ENCODE assay signal across 9 mouse cellular contexts in the genomic region with DNA sequence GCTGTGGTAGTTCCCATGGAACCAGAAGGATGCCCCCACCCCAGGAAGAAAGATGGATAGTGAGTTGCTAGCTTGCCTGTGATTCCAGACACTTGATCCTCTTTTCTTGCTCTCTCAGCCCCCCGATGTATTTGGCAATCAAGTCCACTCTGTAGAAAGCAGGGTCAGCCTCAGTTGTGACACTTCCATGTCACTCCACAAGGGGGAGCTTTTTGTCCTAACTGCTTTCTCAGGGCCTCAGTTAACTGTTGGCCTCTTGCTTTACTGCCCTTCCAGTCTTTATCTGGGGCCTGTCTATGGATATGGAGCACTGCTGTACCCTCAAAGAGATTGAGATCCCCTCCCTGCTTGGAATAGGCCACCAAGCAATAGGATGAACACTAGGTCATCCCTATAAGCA. TPM values are rescaled to one million over a fixed set of nuclear protein-coding genes. Genes with fewer than 3 reads are reported as not detected.
DNase-seq lines count a peak whose midpoint lies in the region; ATAC-seq and TF ChIP-seq lines count a peak whose summit lies in the region.
"Had no signal": no experiment of that assay in that cellular context is flagged by ENCODE, and none has a peak within 500 bp of the region (broad histone marks: within the 10 kb centered on the region; RNA-seq: fewer than 3 reads in every experiment).

No protein-coding gene starts in this region.

- H3K27ac ChIP-seq in forebrain, postnatal 0 days (ENCODE audit: low read depth, low read length): no peak overlapping the region
- no peak overlapping the region for H3K27ac ChIP-seq in forebrain, embryonic 16.5 days (ENCODE audit: low read length)
- H3K27ac ChIP-seq in liver, embryonic 11.5 days (ENCODE audit: low read depth, low read length): no peak overlapping the region
- no peak overlapping the region for H3K27ac ChIP-seq in liver, postnatal 0 days (ENCODE audit: low read depth)
- no peak overlapping the region for H3K27ac ChIP-seq in heart, embryonic 11.5 days (ENCODE audit: low read depth, low read length)
- H3K27ac ChIP-seq: heart, embryonic 15.5 days had no signal

- no peak overlapping the region for H3K4me3 ChIP-seq in forebrain, postnatal 0 days (ENCODE audit: low read depth, low read length)
- no peak overlapping the region for H3K4me3 ChIP-seq in forebrain, embryonic 16.5 days (replicated peaks; ENCODE audit: low read length)
- H3K4me3 ChIP-seq in liver, embryonic 11.5 days (ENCODE audit: low read depth, low read length): no peak overlapping the region
- no peak overlapping the region for H3K4me3 ChIP-seq in liver, postnatal 0 days (ENCODE audit: low read depth, low read length)
- H3K4me3 ChIP-seq in heart, embryonic 11.5 days (ENCODE audit: low read depth, low read length): no peak overlapping the region
- H3K4me3 ChIP-seq: heart, embryonic 15.5 days had no signal

- TF ChIP-seq CTCF in forebrain, postnatal 0 days (IDR thresholded peaks at IDR 0.05; ENCODE audit: low read depth): peak; percentile 67
- TF ChIP-seq CTCF in liver, postnatal 0 days (IDR thresholded peaks at IDR 0.05; ENCODE audit: low read depth): peak; percentile 78

- no peak for ATAC-seq in forebrain, postnatal 0 days
- ATAC-seq in forebrain, embryonic 16.5 days: no peak
- no peak for ATAC-seq in liver, embryonic 11.5 days (replicated peaks; ENCODE audit: low FRiP score)
- ATAC-seq in liver, postnatal 0 days: no peak
- ATAC-seq in heart, embryonic 11.5 days (replicated peaks; ENCODE audit: insufficient number of reproducible peaks, low FRiP score, low TSS enrichment): no peak

- no peaks in the 10 kb centered on the region for H3K9me3 ChIP-seq in forebrain, postnatal 0 days (ENCODE audit: low read length)
- H3K9me3 ChIP-seq in forebrain, embryonic 16.5 days (ENCODE audit: control insufficient read depth, low read length): no peaks in the 10 kb centered on the region
- H3K9me3 ChIP-seq in liver, embryonic 11.5 days (ENCODE audit: control insufficient read depth, low read length): no peaks in the 10 kb centered on the region
- no peaks in the 10 kb centered on the region for H3K9me3 ChIP-seq in liver, postnatal 0 days (ENCODE audit: low read length)
- no peaks in the 10 kb centered on the region for H3K9me3 ChIP-seq in heart, embryonic 11.5 days (replicated peaks; ENCODE audit: control insufficient read depth, low read length)
- H3K9me3 ChIP-seq: heart, embryonic 15.5 days had no signal

- no peak overlapping the region for H3K4me2 ChIP-seq in forebrain, postnatal 0 days (ENCODE audit: low read depth)
- no peak overlapping the region for H3K4me2 ChIP-seq in forebrain, embryonic 16.5 days (ENCODE audit: low read length)
- H3K4me2 ChIP-seq in liver, embryonic 11.5 days: no peak overlapping the region
- no peak overlapping the region for H3K4me2 ChIP-seq in liver, postnatal 0 days (ENCODE audit: low read depth, low read length)
- no peak overlapping the region for H3K4me2 ChIP-seq in heart, embryonic 11.5 days
- H3K4me2 ChIP-seq: heart, embryonic 15.5 days had no signal

- peak; percentile 37 for DNase-seq in forebrain, postnatal 0 days
- peak; percentile 52 for DNase-seq in liver
- no peak for DNase-seq in liver, embryonic 11.5 days (ENCODE audit: low spot score)
- DNase-seq in adipocyte (ENCODE audit: low spot score): peak; percentile 36
- peak; percentile 67 for DNase-seq in liver, postnatal 0 days
- peak; percentile 55 for DNase-seq in thymus, postnatal 14 days

- H3K9ac ChIP-seq in forebrain, postnatal 0 days: no peak overlapping the region
- no peak overlapping the region for H3K9ac ChIP-seq in forebrain, embryonic 16.5 days (replicated peaks; ENCODE audit: low read depth, low read length)
- no peak overlapping the region for H3K9ac ChIP-seq in liver, embryonic 11.5 days (ENCODE audit: low read depth, low read length)
- no peak overlapping the region for H3K9ac ChIP-seq in liver, postnatal 0 days (replicated peaks)
- no peak overlapping the region for H3K9ac ChIP-seq in heart, embryonic 11.5 days (ENCODE audit: low read depth, low read length)
- H3K9ac ChIP-seq: heart, embryonic 15.5 days had no signal

- H3K36me3 ChIP-seq in forebrain, postnatal 0 days (ENCODE audit: insufficient read depth): no peaks in the 10 kb centered on the region
- no peaks in the 10 kb centered on the region for H3K36me3 ChIP-seq in forebrain, embryonic 16.5 days (ENCODE audit: control insufficient read depth, insufficient read depth)
- H3K36me3 ChIP-seq in liver, embryonic 11.5 days (ENCODE audit: control insufficient read depth, insufficient read depth, low read length): no peaks in the 10 kb centered on the region; the same call in 1 of the 2 replicates
- no peaks in the 10 kb centered on the region for H3K36me3 ChIP-seq in liver, postnatal 0 days (replicated peaks; ENCODE audit: insufficient read depth, low read length)
- H3K36me3 ChIP-seq in heart, embryonic 11.5 days (ENCODE audit: control insufficient read depth, insufficient read depth, low read length): peaks cover 2% of the 10 kb centered on the region

- H3K4me1 ChIP-seq in forebrain, postnatal 0 days (ENCODE audit: insufficient read depth): peaks cover 8% of the 10 kb centered on the region
- peaks cover 20% of the 10 kb centered on the region for H3K4me1 ChIP-seq in forebrain, embryonic 16.5 days (replicated peaks; ENCODE audit: control insufficient read depth, insufficient read depth, low read length)
- peaks cover 15% of the 10 kb centered on the region for H3K4me1 ChIP-seq in liver, embryonic 11.5 days (replicated peaks; ENCODE audit: control insufficient read depth, insufficient read depth, low read length)
- H3K4me1 ChIP-seq in liver, postnatal 0 days (ENCODE audit: insufficient read depth): peaks cover 17% of the 10 kb centered on the region
- peaks cover 15% of the 10 kb centered on the region for H3K4me1 ChIP-seq in heart, embryonic 11.5 days (ENCODE audit: control insufficient read depth, insufficient read depth, low read length)

- 85% methylated on average over 1 of the region's 1 CpGs for WGBS in forebrain, postnatal 0 days
- WGBS in forebrain, embryonic 16.5 days: 82% methylated on average over 1 of the region's 1 CpGs
- 59% methylated on average over 1 of the region's 1 CpGs for WGBS in liver, embryonic 11.5 days
- 50% methylated on average over 1 of the region's 1 CpGs for WGBS in liver, postnatal 0 days (ENCODE audit: insufficient replicate concordance)
- WGBS in heart, embryonic 11.5 days (ENCODE audit: insufficient replicate concordance): 73% methylated on average over 1 of the region's 1 CpGs

- H3K27me3 ChIP-seq in forebrain, postnatal 0 days (ENCODE audit: insufficient read depth, low read length): no peaks in the 10 kb centered on the region
- H3K27me3 ChIP-seq in forebrain, embryonic 16.5 days (replicated peaks; ENCODE audit: control insufficient read depth, insufficient read depth, low read length): no peaks in the 10 kb centered on the region
- H3K27me3 ChIP-seq in liver, embryonic 11.5 days (replicated peaks; ENCODE audit: control insufficient read depth, insufficient read depth, low read length): no peaks in the 10 kb centered on the region
- no peaks in the 10 kb centered on the region for H3K27me3 ChIP-seq in liver, postnatal 0 days (ENCODE audit: insufficient read depth, low read length)
- H3K27me3 ChIP-seq in heart, embryonic 11.5 days (ENCODE audit: control insufficient read depth, insufficient read depth, low read length): peaks cover 3% of the 10 kb centered on the region; the same call in 1 of the 2 replicates
- H3K27me3 ChIP-seq: heart, embryonic 15.5 days had no signal

- no peak for TF ChIP-seq EP300 in liver, postnatal 0 days (IDR thresholded peaks at IDR 0.05; ENCODE audit: low read depth)

RNA-seq across cellular contexts. Expression of gene Tssc4, which starts 4.0 kb away (rescaled TPM):
- total RNA-seq in forebrain, postnatal 0 days (2014; rRNA removed): 71.5 and 86.5 TPM in 2 replicates
- polyA plus RNA-seq in forebrain, postnatal 0 days (2015; fragmentation: Nextera tagmentation; extraction: Ambion mirVana): 91.8 and 101 TPM in 2 replicates
- 99.7 and 109 TPM in 2 replicates for polyA plus RNA-seq in forebrain, embryonic 16.5 days (2015; fragmentation: Nextera tagmentation; extraction: Ambion mirVana)
- 48.9 and 52.2 TPM in 2 replicates for polyA plus RNA-seq in liver, embryonic 11.5 days (2014; fragmentation: Nextera tagmentation; extraction: Ambion mirVana)
- polyA plus RNA-seq in liver, postnatal 0 days (2015; fragmentation: Nextera tagmentation; extraction: Ambion mirVana): 24.1 and 25.2 TPM in 2 replicates
- polyA plus RNA-seq in heart, embryonic 11.5 days (2014; fragmentation: Nextera tagmentation; extraction: Ambion mirVana): 36.2 and 48.4 TPM in 2 replicates

RNA-seq across cellular contexts. Expression of gene Cd81, which starts 20.5 kb away (rescaled TPM):
- total RNA-seq in forebrain, postnatal 0 days (2014; rRNA removed): 349 and 423 TPM in 2 replicates
- polyA plus RNA-seq in forebrain, postnatal 0 days (2015; fragmentation: Nextera tagmentation; extraction: Ambion mirVana): 470 and 473 TPM in 2 replicates
- 319 and 342 TPM in 2 replicates for polyA plus RNA-seq in forebrain, embryonic 16.5 days (2015; fragmentation: Nextera tagmentation; extraction: Ambion mirVana)
- polyA plus RNA-seq in liver, embryonic 11.5 days (2014; fragmentation: Nextera tagmentation; extraction: Ambion mirVana): 273 and 276 TPM in 2 replicates
- 213 and 231 TPM in 2 replicates for polyA plus RNA-seq in liver, postnatal 0 days (2015; fragmentation: Nextera tagmentation; extraction: Ambion mirVana)
- polyA plus RNA-seq in heart, embryonic 11.5 days (2014; fragmentation: Nextera tagmentation; extraction: Ambion mirVana): 632 and 701 TPM in 2 replicates

RNA-seq across cellular contexts. Expression of gene Trpm5, which starts 21.4 kb away (rescaled TPM):
- 1.0 and 1.3 TPM in 2 replicates for total RNA-seq in forebrain, postnatal 0 days (2014; rRNA removed)
- polyA plus RNA-seq in forebrain, postnatal 0 days (2015; fragmentation: Nextera tagmentation; extraction: Ambion mirVana): 1.1 and 1.2 TPM in 2 replicates
- 1.1 and 1.2 TPM in 2 replicates for polyA plus RNA-seq in forebrain, embryonic 16.5 days (2015; fragmentation: Nextera tagmentation; extraction: Ambion mirVana)
- 1.2 and 1.3 TPM in 2 replicates for polyA plus RNA-seq in liver, embryonic 11.5 days (2014; fragmentation: Nextera tagmentation; extraction: Ambion mirVana)
- 0.13 and 0.42 TPM in 2 replicates for polyA plus RNA-seq in liver, postnatal 0 days (2015; fragmentation: Nextera tagmentation; extraction: Ambion mirVana)
- polyA plus RNA-seq in heart, embryonic 11.5 days (2014; fragmentation: Nextera tagmentation; extraction: Ambion mirVana): 1.2 and 2.4 TPM in 2 replicates

RNA-seq across cellular contexts. Expression of gene Kcnq1, which starts 33.1 kb away (rescaled TPM):
- 0.77 and 1.00 TPM in 2 replicates for total RNA-seq in forebrain, postnatal 0 days (2014; rRNA removed)
- polyA plus RNA-seq in forebrain, postnatal 0 days (2015; fragmentation: Nextera tagmentation; extraction: Ambion mirVana): 1.1 and 2.0 TPM in 2 replicates
- 1.0 and 1.1 TPM in 2 replicates for polyA plus RNA-seq in forebrain, embryonic 16.5 days (2015; fragmentation: Nextera tagmentation; extraction: Ambion mirVana)
- polyA plus RNA-seq in liver, embryonic 11.5 days (2014; fragmentation: Nextera tagmentation; extraction: Ambion mirVana): 0.59 and 1.2 TPM in 2 replicates
- polyA plus RNA-seq in liver, postnatal 0 days (2015; fragmentation: Nextera tagmentation; extraction: Ambion mirVana): 0.37 and 0.63 TPM in 2 replicates
- polyA plus RNA-seq in heart, embryonic 11.5 days (2014; fragmentation: Nextera tagmentation; extraction: Ambion mirVana): 9.2 and 12.1 TPM in 2 replicates
